Comparison of ENCODE assay signal across 9 mouse cellular contexts in the genomic region with DNA sequence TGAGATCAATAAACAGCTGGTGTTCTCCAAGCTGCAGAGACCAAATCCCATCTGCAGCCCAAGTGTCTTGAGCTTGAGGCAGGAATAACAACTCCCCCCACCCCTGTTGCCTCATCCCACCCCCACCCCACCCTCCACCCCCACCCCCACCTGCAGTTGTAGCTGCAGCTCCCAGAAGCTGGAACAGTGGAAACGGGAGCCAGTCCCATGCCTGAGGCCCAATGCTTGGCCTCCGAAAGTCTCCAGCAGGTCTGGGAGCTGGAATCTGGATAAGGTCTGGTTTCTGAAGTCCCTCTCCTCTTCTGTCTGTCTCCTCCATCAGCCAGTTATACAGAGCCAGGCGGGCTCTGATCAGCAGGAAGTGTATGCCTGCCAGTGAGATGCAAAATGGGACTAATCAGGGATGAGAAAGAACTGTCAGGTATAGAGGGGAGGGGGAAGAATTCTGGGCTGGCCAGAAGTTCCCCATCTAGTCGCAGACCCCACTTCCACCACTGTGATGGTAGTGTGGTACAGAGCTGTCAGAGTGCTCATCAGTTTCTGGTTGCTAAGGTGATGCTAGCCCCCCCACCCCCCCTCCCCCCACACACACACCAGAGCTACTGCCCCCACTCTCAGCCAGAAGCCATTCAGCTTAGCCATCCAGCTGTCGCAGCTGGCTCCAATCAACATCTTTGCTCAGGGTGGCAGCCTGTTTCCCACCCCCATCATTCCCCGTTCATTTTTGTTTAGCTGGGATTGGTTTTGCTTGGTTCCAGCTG.
A peak's percentile ranks its signal among the peaks of the same experiment; 100 is the strongest.
DNase-seq lines count a peak whose midpoint lies in the region; ATAC-seq and TF ChIP-seq lines count a peak whose summit lies in the region.
"Had no signal": no experiment of that assay in that cellular context is flagged by ENCODE, and none has a peak within 500 bp of the region (broad histone marks: within the 10 kb centered on the region; RNA-seq: fewer than 3 reads in every experiment).

No protein-coding gene starts in this region.

- H3K27me3 ChIP-seq in lung, embryonic 14.5 days (ENCODE audit: insufficient read depth, low read length), result no peaks in the 10 kb centered on the region
- H3K27me3 ChIP-seq in forebrain, embryonic 14.5 days (replicated peaks; ENCODE audit: control insufficient read depth, insufficient read depth, low read length), result no peaks in the 10 kb centered on the region
- H3K27me3 ChIP-seq in limb, embryonic 15.5 days, result no peaks in the 10 kb centered on the region
- no peaks in the 10 kb centered on the region for H3K27me3 ChIP-seq in stomach, embryonic 15.5 days (replicated peaks)
- H3K27me3 ChIP-seq in cerebellum, adult 2 months (ENCODE audit: control insufficient read depth, insufficient read depth, low read length), result no peaks in the 10 kb centered on the region

- peak; percentile 65 for DNase-seq in lung, embryonic 14.5 days
- no peak for DNase-seq in lung, postnatal 36 days
- DNase-seq in forebrain, embryonic 14.5 days (ENCODE audit: low spot score), result peak; percentile 67
- no peak for DNase-seq in cerebellum, adult 2 months
- DNase-seq in right cerebral cortex, postnatal 4 days, result no peak
- DNase-seq in liver, result no peak

- no peak overlapping the region for H3K4me2 ChIP-seq in lung, embryonic 14.5 days
- no peak overlapping the region for H3K4me2 ChIP-seq in forebrain, embryonic 14.5 days (ENCODE audit: low read length)
- no peak overlapping the region for H3K4me2 ChIP-seq in limb, embryonic 15.5 days
- no peak overlapping the region for H3K4me2 ChIP-seq in stomach, embryonic 15.5 days

- ATAC-seq in lung, embryonic 14.5 days (ENCODE audit: insufficient read depth), result peak; percentile 46; the same call in 1 of the 2 replicates
- peak; percentile 86 for ATAC-seq in forebrain, embryonic 14.5 days
- ATAC-seq in limb, embryonic 15.5 days (ENCODE audit: insufficient number of reproducible peaks, low FRiP score, low TSS enrichment, low read depth), result no peak; the same call in 1 of the 2 replicates
- ATAC-seq in stomach, embryonic 15.5 days (ENCODE audit: insufficient read depth, low FRiP score, low read depth), result no peak; the same call in 1 of the 2 replicates

- no peaks in the 10 kb centered on the region for H3K36me3 ChIP-seq in lung, embryonic 14.5 days (ENCODE audit: insufficient read depth)
- H3K36me3 ChIP-seq in forebrain, embryonic 14.5 days (ENCODE audit: control insufficient read depth, insufficient read depth, low read length), result no peaks in the 10 kb centered on the region
- H3K36me3 ChIP-seq in limb, embryonic 15.5 days, result no peaks in the 10 kb centered on the region
- H3K36me3 ChIP-seq in stomach, embryonic 15.5 days, result no peaks in the 10 kb centered on the region

- no peak overlapping the region for H3K4me3 ChIP-seq in lung, embryonic 14.5 days (ENCODE audit: low read depth, low read length)
- no peak overlapping the region for H3K4me3 ChIP-seq in forebrain, embryonic 14.5 days (ENCODE audit: low read depth, low read length)
- no peak overlapping the region for H3K4me3 ChIP-seq in limb, embryonic 15.5 days
- no peak overlapping the region for H3K4me3 ChIP-seq in stomach, embryonic 15.5 days (replicated peaks)
- H3K4me3 ChIP-seq in cerebellum, adult 2 months (replicated peaks; ENCODE audit: insufficient read depth, low read depth, low read length), result no peak overlapping the region
- H3K4me3 ChIP-seq: megakaryocyte, embryonic 14.5 days had no signal

- TF ChIP-seq CTCF in lung, embryonic 14.5 days (IDR thresholded peaks at IDR 0.05; ENCODE audit: low read depth), result no peak
- no peak for TF ChIP-seq CTCF in cerebellum, adult 2 months (IDR thresholded peaks at IDR 0.05; ENCODE audit: borderline replicate concordance, insufficient read depth, low read depth, low read length)

- WGBS in lung, embryonic 14.5 days, result 18% methylated on average over 6 of the region's 6 CpGs
- 19% methylated on average over 6 of the region's 6 CpGs for WGBS in forebrain, embryonic 14.5 days
- 14% methylated on average over 6 of the region's 6 CpGs for WGBS in limb, embryonic 15.5 days
- 24% methylated on average over 6 of the region's 6 CpGs for WGBS in stomach, embryonic 15.5 days
- WGBS in cerebellum, adult 2 months, result 37% methylated on average over 6 of the region's 6 CpGs

- no peak overlapping the region for H3K27ac ChIP-seq in lung, embryonic 14.5 days (ENCODE audit: low read depth)
- peak overlapping the region; percentile 27; the same call in 1 of the 2 replicates for H3K27ac ChIP-seq in forebrain, embryonic 14.5 days (ENCODE audit: low read depth, low read length)
- H3K27ac ChIP-seq in limb, embryonic 15.5 days, result 0 out of 2 replicates have a peak overlapping the region, but pooled peaks have one; percentile 8
- peak overlapping the region; percentile 66; the same call in 1 of the 2 replicates for H3K27ac ChIP-seq in stomach, embryonic 15.5 days
- no peak overlapping the region for H3K27ac ChIP-seq in cerebellum, adult 2 months (ENCODE audit: insufficient read depth, low read length)

- H3K9me3 ChIP-seq in lung, embryonic 14.5 days (ENCODE audit: low read depth, low read length), result no peaks in the 10 kb centered on the region
- H3K9me3 ChIP-seq in forebrain, embryonic 14.5 days (replicated peaks; ENCODE audit: control insufficient read depth, low read length), result no peaks in the 10 kb centered on the region
- H3K9me3 ChIP-seq in limb, embryonic 15.5 days, result no peaks in the 10 kb centered on the region
- H3K9me3 ChIP-seq in stomach, embryonic 15.5 days, result no peaks in the 10 kb centered on the region

- peaks cover 10% of the 10 kb centered on the region; the same call in 1 of the 2 replicates for H3K4me1 ChIP-seq in lung, embryonic 14.5 days (ENCODE audit: insufficient read depth)
- H3K4me1 ChIP-seq in forebrain, embryonic 14.5 days (ENCODE audit: control insufficient read depth, insufficient read depth, low read length), result peaks cover 8% of the 10 kb centered on the region
- peaks cover 23% of the 10 kb centered on the region for H3K4me1 ChIP-seq in limb, embryonic 15.5 days
- H3K4me1 ChIP-seq in stomach, embryonic 15.5 days, result peaks cover 15% of the 10 kb centered on the region
- H3K4me1 ChIP-seq in cerebellum, adult 2 months (ENCODE audit: control insufficient read depth, insufficient read depth, low read length), result peaks cover 7% of the 10 kb centered on the region; the same call in 1 of the 2 replicates

- no peak for TF ChIP-seq POLR2A in cerebellum, adult 2 months (IDR thresholded peaks at IDR 0.05; ENCODE audit: borderline replicate concordance, insufficient read depth, low read length)

- no peak overlapping the region for H3K9ac ChIP-seq in lung, embryonic 14.5 days
- H3K9ac ChIP-seq in forebrain, embryonic 14.5 days (ENCODE audit: low read length), result no peak overlapping the region; the same call in 1 of the 2 replicates
- H3K9ac ChIP-seq in limb, embryonic 15.5 days, result no peak overlapping the region
- H3K9ac ChIP-seq in stomach, embryonic 15.5 days, result no peak overlapping the region

Comparison
In these comparisons a context has a peak if more than half of its experiments do, and no peak if none do; other contexts are left out.
1. DNase-seq: peak in lung, embryonic 14.5 days (single experiment) and forebrain, embryonic 14.5 days (single experiment); none in lung, postnatal 36 days (single experiment), cerebellum, adult 2 months (0 of 2), right cerebral cortex, postnatal 4 days (single experiment) and liver (single experiment).
2. ATAC-seq: peak in lung, embryonic 14.5 days (single experiment) and forebrain, embryonic 14.5 days (single experiment); none in limb, embryonic 15.5 days (single experiment) and stomach, embryonic 15.5 days (single experiment).
3. H3K27ac ChIP-seq: peak in forebrain, embryonic 14.5 days (single experiment), limb, embryonic 15.5 days (single experiment) and stomach, embryonic 15.5 days (single experiment); none in lung, embryonic 14.5 days (single experiment) and cerebellum, adult 2 months (single experiment).